Mouse (Mus musculus) cerebral cortex, adult 2 months (tissue): ENCODE measurements around the gene Bsnd.

Experiments used
- WGBS: fragments of 180-500 bp; shearing (Covaris S2); methylation state at CpG from one replicate; pipeline ENCODE4 v1.1.7; 2018; 5-methylcytosine and 5-hydroxymethylcytosine counted together

Bsnd gene

DNA sequence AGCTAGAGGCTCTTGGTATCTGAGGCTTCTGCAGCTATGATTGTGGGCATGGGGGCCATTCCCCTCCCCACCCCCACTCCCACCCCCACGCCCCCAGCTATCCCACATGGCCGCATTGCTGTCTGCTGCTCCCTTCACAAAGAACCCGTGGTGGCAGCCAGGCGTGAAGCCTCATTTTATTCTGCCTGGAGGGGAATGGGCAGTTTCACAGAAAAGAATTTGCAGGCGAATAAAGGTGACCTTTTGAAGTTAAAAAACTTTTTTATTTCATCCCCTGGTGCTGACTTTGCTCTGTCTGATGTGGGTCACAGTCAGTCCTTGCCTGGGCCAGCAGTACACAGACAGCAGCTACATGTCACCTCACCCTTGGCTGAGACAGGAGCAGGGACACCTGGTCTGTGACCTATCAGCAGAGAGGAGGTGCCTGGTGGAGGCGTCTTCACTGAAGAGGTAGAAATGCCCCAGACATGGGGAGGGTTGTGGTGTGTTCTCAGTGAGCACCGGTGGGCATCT lies 8.8 kb downstream of the Bsnd start:
- WGBS = 62% methylated on average over 7 of the region's 7 CpGs

GRCm38 (mm10) chr4:106480545-106480944 lies 11.5 kb downstream of the Bsnd start:
- 63% methylated on average over 3 of the region's 3 CpGs for WGBS

DNA sequence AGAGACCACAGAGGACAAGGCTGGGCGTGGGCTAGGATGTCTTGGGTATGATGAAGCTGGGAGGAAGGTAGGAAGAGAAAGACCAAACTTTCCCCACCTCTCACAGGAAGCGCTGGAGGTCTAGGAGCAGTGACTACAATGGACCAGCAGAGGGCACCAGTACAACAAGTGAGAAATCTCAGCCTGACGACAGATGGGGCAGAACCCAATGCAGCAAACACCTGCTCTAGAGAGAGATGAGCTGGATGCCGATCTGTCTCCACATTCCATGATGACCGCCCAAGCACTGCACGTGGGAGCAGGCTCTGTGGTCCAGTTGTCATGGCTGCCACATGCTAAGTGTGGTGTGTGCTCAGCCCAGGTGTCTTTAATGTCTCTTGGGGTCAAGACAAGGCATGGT lies 17.8 kb downstream of the Bsnd start:
- 1% methylated on average over 6 of the region's 6 CpGs for WGBS

- 8% methylated on average over 3 of the region's 3 CpGs for WGBS
These were observed 19.7 kb downstream of the Bsnd start for GRCm38 (mm10) chr4:106472335-106472734.

DNA sequence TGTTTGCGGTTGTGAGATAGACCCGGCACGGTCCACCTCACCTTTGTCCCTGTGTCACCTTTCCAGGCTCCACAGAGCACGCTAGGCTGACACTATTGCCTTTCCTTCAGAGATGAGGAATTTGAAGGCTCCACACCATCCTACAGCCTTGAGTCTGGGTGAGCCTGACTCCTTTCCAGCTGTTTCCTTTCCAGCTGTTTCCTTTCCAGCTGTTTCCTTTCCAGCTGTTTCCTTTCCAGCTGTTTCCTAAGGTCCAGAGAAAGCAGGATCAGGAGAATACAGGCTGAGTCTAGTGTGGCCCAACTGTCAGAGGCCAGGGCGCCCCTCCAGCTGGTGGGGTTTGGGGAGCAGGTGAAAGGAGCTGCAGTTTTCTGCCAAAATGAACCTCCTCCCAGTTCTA lies 21.2 kb downstream of the Bsnd start:
- 86% methylated on average over 5 of the region's 5 CpGs for WGBS

DNA sequence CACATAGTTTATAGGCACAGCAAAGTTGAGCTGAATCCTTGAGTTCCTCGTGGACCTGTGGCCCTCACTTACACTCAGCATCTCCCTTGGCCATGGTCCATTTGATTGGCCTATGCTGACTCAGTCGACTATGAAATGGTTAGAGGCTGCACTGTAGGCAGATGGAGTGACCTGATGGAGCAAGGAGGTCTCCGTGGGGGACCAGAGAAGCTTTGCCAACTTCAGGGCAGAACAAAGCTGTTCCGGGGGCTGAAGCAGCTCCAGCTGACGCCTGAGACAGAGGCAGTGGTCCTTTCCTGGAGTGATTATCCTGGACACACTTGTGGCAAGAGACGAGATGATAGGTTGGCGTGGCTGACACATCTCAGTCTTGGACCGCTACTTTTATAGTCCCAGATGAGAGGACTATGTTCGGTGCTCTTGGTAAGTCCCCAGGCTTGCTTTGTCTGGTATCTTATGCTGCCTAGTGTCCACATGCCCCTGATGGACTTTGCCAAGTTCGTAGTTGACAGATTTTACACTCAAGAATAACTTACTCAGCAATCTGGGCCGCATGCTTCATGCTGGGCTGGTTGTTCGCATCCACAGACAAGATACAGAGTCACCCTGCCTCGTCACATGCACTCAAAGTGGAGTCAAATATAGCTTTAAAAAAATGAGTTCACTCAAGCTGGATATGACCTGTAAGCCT lies 24.5 kb downstream of the Bsnd start:
- 83% methylated on average over 13 of the region's 13 CpGs for WGBS

DNA sequence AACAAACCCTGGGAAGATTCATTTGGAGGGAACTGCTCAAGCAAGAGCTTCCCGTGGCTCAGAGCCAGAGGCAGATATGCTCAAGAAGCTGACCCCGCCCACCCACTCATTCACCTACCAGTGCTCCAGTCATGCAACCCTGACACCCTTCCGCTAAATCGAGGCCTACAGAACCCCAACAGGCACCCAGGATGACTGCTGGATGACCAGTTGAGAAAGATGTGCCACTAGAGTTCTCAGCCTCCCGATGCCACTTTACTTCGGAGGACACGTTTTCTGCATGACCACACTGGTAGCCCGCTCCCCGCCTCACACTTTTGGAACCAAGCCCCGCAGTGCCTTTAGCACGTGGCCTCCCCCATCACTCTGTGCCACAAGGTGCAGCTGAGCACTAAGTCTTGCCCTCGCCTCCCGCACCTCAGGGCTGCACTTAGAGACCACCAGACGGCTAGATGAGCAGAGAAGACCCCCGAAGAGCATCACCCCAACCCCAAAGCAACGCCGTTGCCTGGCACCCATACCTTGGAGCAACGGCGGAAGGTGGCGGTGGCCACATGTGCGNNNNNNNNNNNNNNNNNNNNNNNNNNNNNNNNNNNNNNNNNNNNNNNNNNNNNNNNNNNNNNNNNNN lies 28.8 kb downstream of the Bsnd start:
- WGBS = 36% methylated on average over 21 of the region's 21 CpGs

DNA sequence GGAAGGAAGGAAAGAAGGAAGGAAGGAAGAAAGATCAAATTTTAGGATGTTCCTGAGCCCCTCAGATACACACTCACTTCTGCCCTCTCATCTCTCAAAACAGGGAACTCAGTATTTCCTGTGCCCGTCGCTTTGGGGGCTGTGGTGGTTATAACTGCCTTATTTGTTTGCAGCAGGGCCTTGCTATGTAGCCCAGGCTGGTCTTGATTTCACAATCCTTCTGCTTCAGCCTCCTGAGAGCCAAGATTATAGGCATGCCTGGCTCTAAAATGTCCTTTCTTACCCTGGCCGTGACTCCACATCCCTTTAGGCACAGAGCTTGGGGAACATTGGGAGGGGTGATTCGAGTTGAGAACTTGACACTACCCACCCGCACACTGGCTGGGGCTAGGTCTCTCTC lies 29.6 kb downstream of the Bsnd start:
- WGBS = 84% methylated on average over 5 of the region's 5 CpGs

- WGBS = 87% methylated on average over 9 of the region's 9 CpGs
These were observed 30.1 kb downstream of the Bsnd start for GRCm38 (mm10) chr4:106462016-106462415.

DNA sequence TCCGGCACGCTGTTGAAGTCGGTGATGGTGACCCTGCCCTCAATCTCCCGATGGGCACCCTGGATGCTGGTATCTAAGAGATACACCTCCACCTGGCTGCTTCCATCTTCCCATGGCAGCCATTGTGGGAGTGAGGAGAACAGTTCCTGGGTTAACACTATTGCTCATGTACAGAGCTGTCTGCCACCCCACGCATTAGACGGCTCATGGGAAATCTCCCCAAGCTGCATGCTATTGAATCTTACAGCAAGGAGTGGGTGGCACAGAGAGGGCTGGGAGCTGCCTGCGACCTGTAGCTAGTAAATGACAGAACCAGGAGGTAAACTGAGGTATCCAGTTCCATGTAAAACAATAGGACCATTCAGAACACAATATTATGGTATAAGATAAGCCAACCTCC lies 37.5 kb downstream of the Bsnd start:
- whole genome bisulfite sequencing = 72% methylated on average over 7 of the region's 7 CpGs

- 72% methylated on average over 4 of the region's 4 CpGs for WGBS
These were observed 38.6 kb downstream of the Bsnd start for GRCm38 (mm10) chr4:106453516-106453915.

GRCm38 (mm10) chr4:106453108-106453507 lies 39.0 kb downstream of the Bsnd start:
- WGBS = 89% methylated on average over 5 of the region's 5 CpGs

GRCm38 (mm10) chr4:106452401-106452800 lies 39.7 kb downstream of the Bsnd start:
- 39% methylated on average over 7 of the region's 7 CpGs for whole genome bisulfite sequencing

DNA sequence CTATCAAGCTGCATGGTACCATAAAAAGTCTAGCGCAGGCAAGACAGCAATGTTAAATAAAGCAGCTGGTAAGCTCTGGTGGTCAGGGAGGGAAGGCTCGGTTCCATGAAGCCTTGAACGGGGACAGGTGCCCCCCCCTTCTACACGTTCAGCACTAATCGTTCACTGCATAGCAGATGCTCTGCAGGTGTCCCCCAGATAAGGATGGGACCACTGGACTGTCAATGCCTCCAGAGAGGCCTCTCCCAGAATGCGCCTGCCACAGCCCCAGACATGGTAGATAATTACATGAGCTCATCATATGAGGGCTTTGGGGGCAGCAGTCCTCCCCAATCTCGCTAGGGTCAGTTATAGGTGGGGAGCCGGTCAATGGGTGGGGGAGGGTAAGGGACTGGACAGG lies 42.8 kb downstream of the Bsnd start:
- 83% methylated on average over 8 of the region's 8 CpGs for WGBS

- 75% methylated on average over 6 of the region's 6 CpGs for WGBS
These were observed 48.9 kb downstream of the Bsnd start for GRCm38 (mm10) chr4:106443182-106443581.

- 58% methylated on average over 5 of the region's 5 CpGs for WGBS
These were observed 53.3 kb downstream of the Bsnd start for GRCm38 (mm10) chr4:106438763-106439162.

DNA sequence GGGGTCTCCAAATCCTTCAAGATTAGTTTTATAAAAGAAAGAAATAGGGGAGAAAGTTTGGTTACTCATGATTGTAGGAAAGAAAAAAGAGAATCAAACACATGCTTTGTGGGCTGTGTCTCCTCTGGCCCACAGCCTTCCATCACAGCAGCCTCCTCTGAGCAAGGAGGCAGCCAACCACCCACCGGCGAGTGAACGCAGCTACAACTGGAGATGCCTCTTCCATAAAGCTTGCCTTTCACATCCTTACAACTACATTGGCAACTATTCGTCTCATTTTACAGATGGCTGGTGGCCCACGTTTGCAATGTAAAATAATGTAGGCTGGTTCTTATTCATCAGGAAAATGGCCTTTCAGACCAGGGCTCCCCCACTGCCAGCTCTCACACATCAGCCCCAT lies 54.9 kb downstream of the Bsnd start:
- WGBS = 51% methylated on average over 5 of the region's 5 CpGs

- WGBS = 40% methylated on average over 4 of the region's 4 CpGs
These were observed 55.6 kb downstream of the Bsnd start for GRCm38 (mm10) chr4:106436475-106436874.

DNA sequence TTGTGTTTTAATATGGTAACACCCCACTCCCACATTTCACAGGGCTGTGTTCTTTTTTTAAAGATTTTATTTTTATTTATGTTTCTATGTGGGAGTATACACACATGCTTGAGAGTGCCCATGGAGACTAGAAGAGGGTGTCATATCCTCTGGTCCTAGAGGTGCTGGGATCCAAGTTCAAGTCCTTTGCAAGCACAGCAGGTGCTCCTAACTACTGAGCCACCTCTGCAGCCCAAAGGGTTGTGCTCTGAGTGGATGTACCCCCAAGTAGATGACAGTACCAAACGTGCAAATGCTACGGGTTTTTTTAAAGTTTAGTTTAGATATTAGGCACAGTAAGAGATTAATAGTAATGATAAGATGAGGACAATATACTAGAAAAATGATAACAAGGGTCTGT lies 56.7 kb downstream of the Bsnd start:
- WGBS = 88% methylated on average over 2 of the region's 2 CpGs
